Mouse (Mus musculus) left cerebral cortex, adult 9 months (tissue): ENCODE measurements around the gene Atg101.
A peak's percentile ranks its signal among the peaks of the same experiment; 100 is the strongest.
"Not testable (repeated sequence)": the region's sequence is repeated elsewhere in the genome, so short reads cannot be mapped to it uniquely, and the experiment has no call there.

Experiments used
- DNase-seq, 2 experiments: peaks; one replicate each; pipeline ENCODE4 v3.0.0; 2022; ENCODE audit warnings: low spot score in 2 of 2

Atg101 gene

GRCm38 (mm10) chr15:101312006-101312405 lies 27.9 kb downstream of the Atg101 start:
- DNase-seq, result no peak

- DNase-seq, result no peak
These were observed 31.3 kb downstream of the Atg101 start for GRCm38 (mm10) chr15:101315378-101315777.

DNA sequence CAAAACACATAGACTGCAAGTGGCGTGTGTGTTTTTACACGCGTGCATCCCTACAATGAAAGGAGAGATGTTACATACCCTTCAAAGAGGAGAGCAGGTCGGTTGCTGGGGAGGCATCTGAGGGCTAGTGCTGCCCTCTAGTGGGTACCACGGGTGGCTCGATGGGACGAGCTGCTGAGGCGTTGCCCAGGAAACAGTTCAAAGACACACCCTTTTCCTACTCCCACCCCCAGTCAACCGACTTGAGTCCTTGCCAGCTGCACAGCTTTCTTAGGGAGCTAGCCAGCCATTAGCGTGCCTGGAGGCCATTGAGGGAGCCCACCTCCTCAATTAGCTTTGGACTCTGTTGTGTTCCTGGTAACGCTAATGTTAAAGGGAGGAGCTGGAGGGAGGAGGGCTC lies 31.8 kb downstream of the Atg101 start:
- peak; percentile 83 to 95 for DNase-seq

DNA sequence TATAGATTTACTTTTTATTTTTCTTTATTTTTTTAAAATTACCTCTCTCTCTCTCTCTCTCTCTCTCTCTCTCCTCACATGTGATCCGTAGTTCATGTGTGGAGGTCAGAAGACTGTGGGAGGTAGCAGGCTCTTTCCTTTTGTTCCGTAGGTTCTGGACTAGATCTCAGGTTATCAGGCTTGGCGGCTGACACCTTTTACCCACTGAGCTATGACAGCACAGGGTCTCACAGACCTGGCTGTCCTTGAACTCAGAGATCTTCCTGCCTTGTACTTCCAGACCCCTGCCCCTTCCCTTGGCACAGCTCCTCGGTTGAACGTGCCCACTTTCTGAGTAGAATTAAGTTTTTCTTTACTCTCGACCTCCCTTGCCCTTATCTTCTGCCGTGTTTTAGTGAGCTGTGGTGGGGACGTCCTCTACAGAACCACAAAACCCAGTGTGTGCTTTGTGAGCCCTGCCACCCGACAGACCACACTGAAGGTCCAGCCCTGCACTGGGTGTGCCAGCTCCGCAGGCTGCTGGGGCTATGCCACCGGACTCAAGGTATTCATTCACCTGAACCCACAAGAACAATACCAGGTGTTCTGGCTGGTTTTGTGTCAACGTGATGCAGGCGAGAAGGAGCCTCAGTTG lies 32.3 kb downstream of the Atg101 start:
- no peak for DNase-seq

DNA sequence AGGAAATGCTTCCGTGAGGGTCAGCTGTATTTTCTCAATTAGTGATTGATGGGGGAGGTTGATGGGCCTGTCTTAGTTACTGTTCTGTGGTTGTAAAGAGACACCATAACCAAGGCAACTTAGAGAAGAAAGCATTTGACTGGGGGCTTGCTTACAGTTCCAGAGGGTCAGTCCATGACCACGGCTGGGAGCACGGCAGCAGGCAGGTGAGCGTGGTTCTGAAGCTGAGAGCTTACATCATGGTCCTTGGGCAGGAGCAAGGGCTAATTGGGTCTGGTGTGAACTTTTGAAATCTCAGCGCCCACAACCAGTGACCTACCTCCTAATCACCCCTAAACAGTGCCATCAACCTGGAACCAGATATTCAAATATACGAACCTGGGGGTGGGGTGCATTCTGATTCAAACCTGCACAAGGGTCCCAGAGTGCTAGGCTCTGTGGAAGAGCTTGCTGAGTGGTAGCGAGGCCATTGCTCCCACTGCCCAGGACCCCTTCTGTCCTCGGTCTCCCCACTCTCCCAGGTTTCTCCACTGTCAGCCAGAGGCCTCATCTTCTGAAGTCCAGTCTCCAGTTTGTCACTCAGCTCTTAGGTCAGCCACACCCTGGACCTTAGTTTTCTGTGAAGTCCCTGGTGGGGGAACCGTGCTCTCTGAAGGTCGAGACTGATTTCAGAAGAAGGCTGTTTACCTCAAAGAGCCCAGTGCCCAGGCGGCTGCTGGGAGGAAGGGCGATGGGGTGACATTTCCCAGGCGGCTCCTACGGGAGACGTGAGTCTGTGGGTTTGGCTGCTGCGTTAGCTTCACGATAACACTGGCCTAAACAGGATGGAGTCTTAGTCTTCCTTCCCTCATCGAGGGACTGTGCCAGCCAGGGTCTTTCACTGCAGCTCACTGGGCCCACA lies 33.1 kb downstream of the Atg101 start:
- DNase-seq, result no peak

- no peak for DNase-seq
These were observed 33.9 kb downstream of the Atg101 start for GRCm38 (mm10) chr15:101317814-101318500.

- no peak for DNase-seq
These were observed 35.1 kb downstream of the Atg101 start for GRCm38 (mm10) chr15:101318889-101319765.

DNA sequence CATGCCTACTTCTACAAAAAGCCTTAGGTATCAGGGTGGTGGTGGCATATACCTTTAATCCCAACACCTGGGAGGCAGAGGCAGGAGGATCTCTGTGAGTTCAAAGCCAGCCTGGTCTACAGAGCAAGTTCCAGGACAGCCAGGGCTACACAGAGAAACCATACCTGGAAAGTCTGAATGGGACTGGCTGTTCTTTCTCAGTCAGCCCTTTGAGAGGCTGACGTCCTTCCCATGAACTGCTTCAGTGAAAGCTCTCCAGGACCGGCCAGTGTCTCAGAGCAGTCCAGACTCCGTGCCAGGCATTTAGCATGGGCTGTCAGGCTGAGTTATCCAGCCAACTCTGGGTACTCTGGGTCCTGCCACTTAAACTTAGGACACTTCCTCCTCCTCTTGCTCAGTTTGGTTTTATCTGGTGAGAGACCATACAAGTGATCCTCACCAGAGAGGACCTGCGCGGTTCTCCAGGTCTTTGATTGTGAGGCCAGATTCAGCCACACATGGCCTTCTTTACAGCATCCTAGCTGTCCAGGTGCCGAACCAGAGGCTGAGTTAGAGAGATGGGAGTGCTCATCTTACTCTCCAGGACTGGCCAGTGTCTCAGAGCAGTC lies 36.0 kb downstream of the Atg101 start:
- no peak for DNase-seq

DNA sequence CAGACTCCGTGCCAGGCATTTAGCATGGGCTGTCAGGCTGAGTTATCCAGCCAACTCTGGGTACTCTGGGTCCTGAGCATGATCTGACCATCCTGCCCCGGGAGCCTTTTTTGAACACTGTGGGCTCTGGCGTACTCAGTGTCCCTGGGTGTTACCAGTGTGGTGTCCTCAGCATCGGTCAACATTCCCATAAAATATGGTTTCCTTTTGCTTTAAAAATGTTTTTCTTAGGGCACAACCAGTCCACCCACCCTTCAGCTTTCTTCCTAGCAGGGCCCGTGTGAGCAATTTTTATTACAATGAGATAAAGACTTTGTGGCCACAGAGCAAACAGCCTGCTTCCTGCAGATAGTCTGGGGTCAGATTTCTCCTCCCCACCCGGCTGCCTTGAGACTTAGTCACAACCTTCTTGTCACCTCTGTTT lies 36.6 kb downstream of the Atg101 start:
- DNase-seq, result no peak

DNA sequence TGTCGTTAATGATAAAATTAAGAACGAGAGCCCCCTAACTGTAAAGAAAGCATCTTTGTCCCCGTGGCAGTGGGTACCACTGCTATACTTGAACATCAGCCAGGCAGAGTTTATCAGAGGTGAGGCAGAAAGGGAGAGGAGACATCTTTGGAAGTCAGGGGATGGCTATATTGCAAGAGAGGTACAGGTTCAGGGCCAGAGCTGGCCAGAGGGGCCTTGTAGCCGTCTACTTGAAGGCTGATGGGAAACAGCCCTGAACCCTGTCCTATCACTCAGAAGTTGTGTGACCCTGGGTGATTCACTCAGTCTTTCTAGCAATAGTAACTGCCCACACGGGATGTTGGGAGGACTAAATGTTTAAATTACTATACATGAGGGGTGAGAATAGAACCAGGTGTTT lies 37.1 kb downstream of the Atg101 start:
- DNase-seq, result no peak

DNA sequence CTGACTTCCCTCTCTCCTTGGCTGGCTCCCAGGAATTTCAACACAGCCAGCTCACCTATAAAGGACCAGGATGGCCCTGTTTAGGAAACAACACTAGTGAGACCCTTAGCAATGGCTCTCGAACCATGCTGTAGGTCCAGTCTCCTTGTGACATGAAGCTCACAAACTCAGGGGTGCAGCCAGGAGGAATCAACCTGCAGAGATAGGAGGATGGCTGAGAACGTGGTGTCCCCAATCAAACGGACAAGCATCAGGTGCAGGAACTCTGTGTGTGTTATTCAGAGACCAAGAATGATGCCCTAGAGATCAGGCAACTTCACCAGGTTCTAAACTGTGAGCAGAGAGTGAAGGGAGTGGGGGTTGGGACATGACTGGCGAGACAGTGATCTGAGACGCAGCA lies 38.0 kb downstream of the Atg101 start:
- no peak for DNase-seq

DNA sequence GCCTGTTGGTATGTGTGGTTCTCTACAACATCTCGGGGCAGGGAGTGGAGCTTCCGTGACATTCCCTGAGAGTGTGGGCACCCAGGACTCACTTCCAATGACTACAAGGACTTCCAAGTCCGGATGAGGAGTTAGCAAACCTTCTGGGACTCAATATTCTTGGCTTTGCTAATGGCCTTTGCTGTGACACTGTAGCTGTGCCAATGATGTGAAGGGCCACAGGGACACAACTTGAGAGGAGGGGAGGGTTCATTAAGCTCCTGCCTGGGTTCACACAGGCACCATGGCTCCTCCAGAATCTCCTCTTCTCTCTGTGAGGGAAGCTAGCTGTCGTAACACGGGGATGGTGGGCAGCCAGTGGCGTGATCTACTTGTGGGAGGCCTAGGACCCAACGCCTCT lies 38.6 kb downstream of the Atg101 start:
- no peak for DNase-seq

DNA sequence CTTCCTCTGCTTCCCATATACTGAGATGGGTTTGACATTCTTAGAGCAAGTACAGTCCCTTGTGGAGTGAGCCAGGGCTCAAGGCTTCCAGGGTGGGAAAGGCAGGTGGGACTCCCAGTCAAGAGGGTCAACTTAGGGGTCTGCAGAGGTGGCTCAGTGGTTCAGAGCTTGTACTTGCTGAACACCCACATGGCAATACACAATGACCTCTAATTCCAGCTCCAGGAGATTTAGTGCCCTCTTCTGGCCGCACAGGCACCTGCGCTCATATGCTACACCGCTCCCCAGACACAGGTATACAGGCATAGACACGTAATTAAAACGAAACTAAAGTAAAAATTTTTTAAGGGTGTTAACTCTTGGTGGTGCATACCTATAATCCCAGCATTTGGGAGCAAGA lies 39.4 kb downstream of the Atg101 start:
- no peak for DNase-seq

DNA sequence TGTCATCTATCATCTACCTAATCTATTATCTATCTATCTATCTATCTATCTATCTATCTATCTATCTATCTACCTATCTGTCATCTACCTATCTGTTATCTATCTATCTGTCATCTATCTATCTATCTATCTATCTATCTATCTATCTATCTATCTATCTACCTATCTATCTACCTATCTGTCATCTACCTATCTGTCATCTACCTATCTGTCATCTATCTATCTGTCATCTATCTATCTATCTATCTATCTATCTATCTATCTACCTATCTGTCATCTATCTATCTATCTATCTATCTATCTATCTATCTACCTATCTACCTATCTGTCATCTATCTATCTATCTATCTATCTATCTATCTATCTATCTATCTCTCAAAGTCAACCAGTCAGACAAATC lies 40.3 kb downstream of the Atg101 start:
- not testable (repeated sequence) for DNase-seq

DNA sequence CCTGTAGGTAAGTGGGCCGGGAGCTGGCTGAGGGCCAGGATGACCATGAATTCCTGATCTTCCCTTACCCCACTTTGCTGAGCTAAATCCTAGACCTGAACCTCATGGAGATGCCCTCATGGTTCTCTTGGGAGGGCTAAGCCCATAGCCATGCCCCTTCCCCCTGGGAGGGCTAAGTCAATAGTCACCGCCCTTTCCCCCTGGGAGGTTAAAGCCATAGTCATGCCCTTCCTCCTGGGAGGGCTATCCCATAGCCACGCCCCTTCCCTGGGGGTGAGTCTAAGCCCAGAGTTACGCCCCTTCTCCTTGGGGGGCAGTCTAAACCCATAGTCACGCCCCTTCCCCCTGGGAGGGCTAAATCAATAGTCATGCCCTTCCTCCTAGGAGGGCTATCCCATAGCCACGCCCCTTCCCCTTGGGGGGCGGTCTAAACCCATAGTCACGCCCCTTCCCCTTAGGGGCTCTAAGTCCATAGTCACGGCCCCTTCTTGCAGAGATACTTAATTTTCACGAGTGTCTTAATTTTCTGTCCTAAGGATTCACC lies 42.0 kb downstream of the Atg101 start:
- DNase-seq, result no peak

DNA sequence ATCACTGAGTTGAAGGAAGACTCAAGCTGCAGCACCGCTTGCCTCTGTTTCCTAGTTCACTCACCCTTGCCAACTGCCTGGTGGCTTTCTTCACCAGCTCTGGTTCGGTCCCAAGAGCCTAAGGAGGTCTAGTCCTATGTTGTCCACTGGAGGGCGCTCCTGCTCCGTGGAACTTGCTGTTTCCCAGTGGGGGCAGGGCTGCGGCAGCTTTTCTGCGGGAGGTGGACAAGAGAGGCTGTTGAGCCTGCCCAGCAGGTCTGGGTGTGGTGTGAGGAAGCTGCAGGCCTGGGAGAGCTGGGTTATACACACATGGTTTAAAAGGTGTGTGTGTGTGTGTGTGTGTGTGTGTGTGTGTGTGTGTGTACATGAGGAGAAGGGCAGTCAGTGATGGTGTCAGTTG lies 43.2 kb downstream of the Atg101 start:
- DNase-seq, result peak in 1 of 2 experiments; percentile 87

GRCm38 (mm10) chr15:101328876-101329563 lies 44.9 kb downstream of the Atg101 start:
- DNase-seq, result no peak

DNA sequence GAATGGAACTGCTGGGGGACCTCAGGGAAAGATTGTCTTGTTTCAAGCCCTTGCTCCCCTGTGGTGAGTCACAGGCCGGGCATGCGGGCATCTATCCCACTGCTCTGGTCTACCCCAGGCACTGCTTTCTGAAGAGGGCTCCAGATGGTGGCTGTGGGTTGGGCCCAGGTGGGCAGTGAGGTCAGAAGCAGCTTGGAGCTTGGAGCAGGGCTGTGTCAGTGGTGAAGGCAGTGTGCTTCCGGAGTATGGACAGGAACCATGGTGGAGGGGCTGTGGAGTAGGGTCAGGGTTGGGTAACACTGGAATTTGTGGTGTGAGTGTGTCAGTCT lies 45.5 kb downstream of the Atg101 start:
- no peak for DNase-seq

DNA sequence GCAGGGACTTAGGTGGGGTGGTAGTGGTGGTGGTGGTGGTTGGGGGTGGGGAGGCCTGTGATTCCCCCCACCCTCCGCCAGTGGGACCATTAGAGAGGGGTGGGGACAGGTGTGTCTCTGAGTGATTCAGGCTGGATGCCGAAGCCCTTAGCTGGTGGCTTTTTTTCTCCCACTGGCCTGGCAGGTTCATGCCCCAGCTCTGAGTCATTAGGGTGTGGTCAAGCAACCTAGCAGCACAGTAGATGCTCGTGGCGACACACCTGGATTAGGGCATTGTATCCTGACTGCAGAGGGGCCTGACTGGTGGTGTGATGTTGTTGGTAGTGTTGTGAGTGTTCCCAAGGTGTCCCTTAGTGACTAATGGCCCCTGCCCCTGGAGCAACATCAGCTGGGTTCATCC lies 47.0 kb downstream of the Atg101 start:
- no peak for DNase-seq

DNA sequence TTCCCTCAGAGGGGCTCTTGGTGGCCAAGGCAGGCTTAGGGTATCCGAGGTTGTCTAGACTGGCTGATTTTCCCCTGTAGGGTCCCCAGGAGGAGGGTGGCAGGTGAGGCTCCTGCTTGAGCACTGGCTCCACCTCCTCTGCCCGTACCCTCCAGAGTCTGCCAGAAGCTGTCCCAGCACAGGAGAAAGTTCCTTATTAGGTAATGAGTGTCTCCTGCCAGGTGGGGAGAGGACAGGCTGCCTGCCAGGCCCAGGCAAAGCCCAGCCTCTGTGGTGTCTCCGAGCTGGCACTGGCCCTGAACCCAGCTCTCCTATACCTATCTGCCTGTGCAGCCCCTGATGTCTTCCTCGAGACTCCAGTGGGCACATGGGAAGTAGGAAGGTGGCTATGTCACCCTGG lies 48.3 kb downstream of the Atg101 start:
- DNase-seq, result no peak

GRCm38 (mm10) chr15:101333165-101333564 lies 49.1 kb downstream of the Atg101 start:
- DNase-seq, result no peak
